Mouse (Mus musculus) left cerebral cortex, adult 2 months (tissue): ENCODE measurements around the gene Zfp672. TPM values are rescaled to one million over a fixed set of nuclear protein-coding genes. Genes with fewer than 3 reads are reported as not detected.
"Not testable (repeated sequence)": the region's sequence is repeated elsewhere in the genome, so short reads cannot be mapped to it uniquely, and the experiment has no call there.

ENCODE experiments used
- DNase-seq, 2 experiments: peaks; one replicate each; pipeline ENCODE4 v3.0.0; 2021 to 2022; ENCODE audit warnings: low spot score in 2 of 2, mixed read lengths in 1 of 2; ENCODE audit errors: extremely low spot score in 1 of 2
- H3K27ac ChIP-seq: fragments of 200-600 bp; 2 replicates; pipeline ENCODE4 v1.8.1; 2022
- H3K4me3 ChIP-seq: fragments of 200-600 bp; 2 replicates; pipeline ENCODE4 v1.8.1; 2022
- CTCF ChIP-seq: fragments of 200-600 bp; IDR thresholded peaks from 2 replicates; pipeline ENCODE4 v1.8.1; 2022; ENCODE audit warnings: antibody characterized with exemption, mild to moderate bottlenecking, moderate library complexity
- intact Hi-C: fragments of 180-260 bp; cut with DNase I; formaldehyde crosslinking; loops from one replicate; pipeline ENCODE4 v1.15.1; 2025
- long read RNA-seq, 2 experiments: library from polyadenylated mRNA; stranded (forward); transcript quantifications; one replicate each; pipeline ENCODE4 v2.0.0; 2021; ENCODE audit warnings: borderline mapping rate in 2 of 2
- total RNA-seq, 2 experiments: library from RNA; stranded (reverse); gene quantifications; 2 replicates each; pipeline ENCODE4 v1.2.3; 2021

Zfp672 gene
- 10 to 100 TPM; 46.2 to 49.7 TPM for total RNA-seq
- long read RNA-seq, experiment 1, transcript Zfp672-202 (3 exons, 2,765 nt) = major isoform, 5 of 42 reads
- long read RNA-seq, experiment 1, partial matches to known transcripts = 3 of 42 reads
- long read RNA-seq, experiment 1, other reads (novel, unspliced or antisense) = 20 of 42 reads
- long read RNA-seq, experiment 2, partial matches to known transcripts = 4 of 31 reads
- long read RNA-seq, experiment 2, other reads (novel, unspliced or antisense) = 20 of 31 reads

DNA sequence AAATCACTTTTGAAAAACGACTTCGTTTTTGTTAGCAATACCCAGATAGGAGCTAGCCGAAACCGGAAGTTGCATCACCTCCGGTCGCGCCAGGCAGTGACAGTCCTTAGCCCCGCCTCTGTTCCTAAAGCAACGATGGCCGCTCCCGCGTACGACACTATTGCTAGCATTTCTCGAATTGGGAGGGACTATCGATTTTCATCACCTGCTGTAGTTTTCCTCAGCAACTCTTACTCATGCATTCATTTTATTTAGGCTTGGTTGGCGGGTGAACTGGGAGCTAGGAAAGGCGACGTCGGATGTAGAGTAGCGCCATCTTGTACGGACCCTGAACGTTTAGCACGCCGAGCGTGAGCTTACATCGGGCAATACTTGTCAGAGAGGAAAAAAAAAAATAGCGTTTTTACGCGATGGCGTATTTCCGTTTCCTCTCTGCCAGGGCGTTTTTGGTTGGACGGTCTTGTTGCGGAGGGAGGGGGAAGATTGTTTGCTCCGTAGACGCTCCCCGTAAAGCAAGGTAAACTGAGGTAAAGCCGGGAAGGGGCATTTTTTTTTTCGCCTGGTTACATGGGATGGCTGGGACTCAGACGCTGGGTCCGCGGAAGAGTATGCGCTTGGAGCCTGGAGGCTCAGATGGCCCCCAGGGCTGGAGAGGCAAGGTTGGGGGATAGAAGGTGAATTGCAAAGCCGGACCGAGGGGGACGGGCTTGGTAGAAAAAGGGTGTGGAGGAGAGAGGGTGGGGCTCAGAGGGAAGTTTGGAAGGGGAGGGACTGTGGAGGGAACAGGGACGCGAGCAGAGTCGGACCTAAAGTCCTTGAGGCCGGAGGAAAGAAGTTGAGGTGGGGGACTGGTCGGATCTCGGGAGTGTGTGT, at the start of gene Zfp672, which contains the start of gene Sh3bp5l:
Gene Zfp672, minus strand, starts transcription at position 64 of the 873 bp plus-strand sequence.
Gene Sh3bp5l, plus strand, starts transcription at position 449 of the 873 bp plus-strand sequence.
- no peak for TF ChIP-seq CTCF
- DNase-seq = peak; percentile 84 to 87
- Histone ChIP-seq H3K4me3 (peak within 1 kb of the TSS; percentile 85), H3K27ac (peak within 1 kb of the TSS; percentile 99)
- intact Hi-C loops = no loop called here

DNA sequence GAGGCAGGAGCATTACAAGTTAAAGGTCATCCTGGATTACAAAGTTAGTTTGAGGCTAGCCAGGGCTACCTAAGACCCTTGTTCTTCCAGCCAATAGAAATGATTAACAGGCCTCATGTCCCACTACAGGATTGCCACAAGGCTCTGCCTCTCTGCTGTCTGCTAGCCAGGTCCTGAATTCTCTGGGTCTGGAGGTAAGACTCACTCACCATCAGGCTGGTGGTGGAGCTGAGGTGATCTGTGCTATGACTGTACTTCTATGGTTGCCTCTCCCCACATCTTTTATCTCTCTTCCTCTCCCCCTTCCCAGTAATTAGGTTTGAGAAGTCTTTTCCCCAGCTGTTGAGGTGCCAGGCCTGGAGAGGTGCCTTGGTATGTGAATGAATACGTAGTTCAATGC, 49.4 kb upstream of the Zfp672 start:
- TF ChIP-seq CTCF = no peak
- intact Hi-C loops = no loop called here
- no peak overlapping the region for H3K27ac ChIP-seq
- no peak overlapping the region for H3K4me3 ChIP-seq
- no peak for DNase-seq

DNA sequence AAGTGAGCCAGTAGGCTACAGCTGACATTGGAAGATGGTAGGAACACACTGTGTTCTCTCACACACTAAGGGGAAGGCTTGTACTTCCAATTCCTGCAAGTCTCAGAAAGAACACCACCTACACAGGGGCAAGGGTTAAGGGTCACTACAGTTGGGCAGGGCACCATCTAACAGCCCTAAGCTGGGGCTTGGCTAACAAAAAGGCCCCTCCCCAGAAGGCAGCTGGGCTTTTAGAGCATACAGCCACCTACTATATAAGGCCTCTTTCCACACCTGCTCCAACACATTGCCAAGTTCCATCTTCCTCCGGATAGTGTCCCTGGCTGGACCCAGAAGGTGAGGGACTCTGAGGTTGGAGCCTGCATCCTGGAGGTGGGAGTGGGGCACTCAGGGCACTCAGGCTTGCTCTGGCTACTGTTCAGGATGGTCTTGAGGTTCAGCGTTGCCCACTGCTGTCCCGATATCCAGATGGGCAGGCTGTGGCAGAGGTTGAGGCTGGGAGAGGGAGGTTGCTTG, 48.7 kb upstream of the Zfp672 start, which contains the start of gene Lypd8:
Gene Lypd8, plus strand, starts transcription at position 281 of the 516 bp plus-strand sequence.
- no peak for DNase-seq
- intact Hi-C loops = no loop called here
- Histone ChIP-seq H3K27ac (no peak within 1 kb of the TSS), H3K4me3 (no peak within 1 kb of the TSS)
- no peak for TF ChIP-seq CTCF

DNA sequence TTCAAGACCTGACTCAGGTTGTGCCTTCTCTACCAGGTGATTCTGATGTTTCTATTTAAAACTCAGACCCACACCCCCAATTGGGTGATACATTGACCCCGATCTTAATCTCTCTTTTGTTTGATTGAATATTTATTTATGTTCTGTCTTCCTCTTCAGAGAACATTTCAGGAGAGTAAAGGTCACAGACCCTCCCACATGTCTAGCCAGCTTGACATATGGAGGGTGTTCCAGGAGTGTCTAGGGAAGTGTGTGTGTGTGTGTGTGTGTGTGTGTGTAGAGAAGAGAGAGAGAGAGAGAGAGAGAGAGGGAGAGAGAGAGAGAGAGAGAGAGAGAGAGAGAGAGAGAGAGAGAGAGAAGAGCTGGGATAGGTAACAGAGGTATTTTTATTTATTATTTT, 47.5 kb upstream of the Zfp672 start:
- DNase-seq = no peak
- intact Hi-C loops = no loop called here

DNA sequence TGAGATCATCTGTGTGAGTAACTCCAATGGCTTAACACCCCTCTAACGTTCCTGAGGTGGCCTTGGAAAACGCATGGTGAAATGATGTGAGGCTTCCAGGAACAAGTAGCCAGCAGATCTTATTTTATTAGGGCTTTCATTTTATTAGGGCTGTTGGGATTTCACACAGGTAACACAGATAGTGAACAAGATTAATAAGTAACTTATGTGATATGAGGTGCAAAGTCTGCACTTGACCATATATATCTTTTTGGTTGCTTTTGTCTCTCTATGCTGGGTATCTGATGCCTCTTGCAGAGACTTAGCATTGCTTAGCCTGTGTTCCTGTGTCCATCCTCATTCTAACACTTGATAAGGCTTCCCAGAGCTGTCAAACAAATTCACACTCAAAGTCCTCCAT, 47.1 kb upstream of the Zfp672 start:
- no peak for DNase-seq
- TF ChIP-seq CTCF = no peak
- Histone ChIP-seq H3K27ac (no peak overlapping the region), H3K4me3 (no peak overlapping the region)
- intact Hi-C loops = no loop called here

More for the DNA sequence above, 47.5 kb upstream of the Zfp672 start:
- H3K27ac ChIP-seq = no peak overlapping the region
- no peak for TF ChIP-seq CTCF
- no peak overlapping the region for H3K4me3 ChIP-seq

DNA sequence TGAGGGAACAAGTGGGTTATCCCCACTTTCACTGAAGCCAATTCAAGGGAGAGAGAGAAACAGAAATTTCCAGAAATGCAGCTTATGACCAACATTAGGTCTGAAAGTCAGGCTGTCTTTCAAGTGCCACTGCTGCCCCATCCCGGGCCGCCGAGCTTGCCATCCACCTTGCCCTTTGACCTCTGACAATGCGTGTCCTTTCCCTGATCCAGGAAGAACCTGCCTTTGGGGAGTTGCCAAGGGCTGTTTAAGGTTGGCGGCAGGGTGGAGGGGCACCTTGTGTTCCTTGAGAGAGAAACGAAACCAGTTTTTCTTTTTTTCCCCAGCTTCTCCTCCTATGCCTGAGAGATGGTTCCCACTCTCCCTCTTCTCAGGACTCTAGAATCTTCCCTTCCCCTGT, 36.1 kb upstream of the Zfp672 start:
- H3K4me3 ChIP-seq, DNase-seq, H3K27ac ChIP-seq, intact Hi-C loops: not testable (repeated sequence)

DNA sequence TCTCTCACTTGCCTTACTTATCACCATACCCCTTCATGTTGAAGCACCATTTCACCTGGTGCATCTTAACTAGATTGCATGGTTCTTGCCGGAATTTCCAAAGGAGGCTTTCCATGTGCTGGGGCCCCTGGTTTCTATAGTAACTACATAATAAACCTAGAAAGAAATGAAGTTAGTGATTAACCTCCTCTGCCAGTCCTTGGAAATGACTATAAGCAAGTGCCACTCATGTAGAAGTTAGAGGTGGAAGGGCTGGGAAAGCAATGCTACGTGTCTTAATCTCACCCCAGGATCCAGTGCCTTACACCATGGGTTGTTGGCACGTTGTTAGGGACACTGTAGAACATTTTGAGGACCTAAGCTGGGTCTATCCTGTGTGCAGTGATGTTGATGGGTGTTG, 34.3 kb upstream of the Zfp672 start:
- TF ChIP-seq CTCF = no peak
- no peak for DNase-seq
- Histone ChIP-seq H3K27ac (no peak overlapping the region), H3K4me3 (no peak overlapping the region)
- intact Hi-C loops = no loop called here

DNA sequence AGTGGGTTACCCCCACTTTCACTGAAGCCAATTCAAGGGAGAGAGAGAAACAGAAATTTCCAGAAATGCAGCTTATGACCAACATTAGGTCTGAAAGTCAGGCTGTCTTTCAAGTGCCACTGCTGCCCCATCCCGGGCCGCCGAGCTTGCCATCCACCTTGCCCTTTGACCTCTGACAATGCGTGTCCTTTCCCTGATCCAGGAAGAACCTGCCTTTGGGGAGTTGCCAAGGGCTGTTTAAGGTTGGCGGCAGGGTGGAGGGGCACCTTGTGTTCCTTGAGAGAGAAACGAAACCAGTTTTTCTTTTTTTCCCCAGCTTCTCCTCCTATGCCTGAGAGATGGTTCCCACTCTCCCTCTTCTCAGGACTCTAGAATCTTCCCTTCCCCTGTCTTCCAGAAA, 32.4 kb upstream of the Zfp672 start:
- H3K27ac ChIP-seq, DNase-seq, intact Hi-C loops, H3K4me3 ChIP-seq: not testable (repeated sequence)

DNA sequence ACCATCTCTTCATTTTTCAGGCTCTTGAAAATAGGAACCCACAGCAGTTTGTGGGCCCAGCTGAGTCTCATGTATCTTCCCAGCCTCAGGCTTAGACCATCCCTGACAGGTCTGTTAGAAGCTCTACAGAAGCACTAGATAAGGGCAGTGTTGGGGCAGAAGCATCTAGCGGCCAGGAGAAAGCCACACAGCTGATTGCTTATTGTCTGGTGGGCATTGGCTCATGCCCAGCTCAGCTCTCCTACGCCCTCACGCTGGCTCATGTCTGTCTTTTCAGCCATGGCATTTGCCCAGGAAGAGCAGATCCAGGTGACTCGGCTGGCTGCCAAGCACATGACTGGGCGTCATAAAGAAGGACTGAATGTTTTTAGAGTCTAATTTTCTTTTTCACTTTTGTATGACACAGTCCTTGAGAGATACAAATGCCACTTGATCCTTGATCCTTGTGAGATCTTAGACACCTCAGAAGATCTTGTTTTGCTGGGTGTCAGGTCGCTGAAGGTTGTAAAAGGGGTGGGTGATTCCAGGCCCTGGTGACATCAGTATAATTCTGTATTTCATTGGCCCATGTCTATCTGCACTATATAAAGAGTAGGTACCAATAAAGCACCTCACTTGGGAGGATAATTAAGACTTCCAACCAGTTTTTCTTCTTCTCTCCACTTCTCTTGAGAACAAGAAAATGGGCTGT, 27.9 kb upstream of the Zfp672 start:
- DNase-seq = no peak
- no peak for TF ChIP-seq CTCF
- Histone ChIP-seq H3K4me3 (no peak overlapping the region), H3K27ac (no peak overlapping the region)
- intact Hi-C loops = no loop called here

DNA sequence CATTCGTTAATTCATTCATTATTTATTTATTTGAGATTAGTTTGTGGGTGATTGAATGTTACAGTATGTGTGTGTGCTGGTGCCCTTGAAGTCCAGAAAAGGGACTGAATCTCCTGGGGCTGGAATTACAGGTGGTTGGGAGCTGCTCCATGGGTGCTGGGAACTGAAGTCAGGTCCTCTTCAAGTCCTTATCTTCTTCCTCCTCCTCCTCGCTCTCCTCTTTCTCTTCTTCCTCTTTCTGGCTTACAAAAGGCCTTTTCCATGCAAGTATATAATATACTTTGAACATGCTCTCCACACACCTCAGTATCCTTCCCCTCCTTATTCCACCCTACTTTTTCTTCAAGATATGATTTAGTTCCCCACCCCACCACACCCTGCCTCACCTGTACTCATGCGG, 26.9 kb upstream of the Zfp672 start:
- TF ChIP-seq CTCF = no peak
- Histone ChIP-seq H3K27ac (no peak overlapping the region), H3K4me3 (no peak overlapping the region)
- DNase-seq = no peak
- intact Hi-C loops = no loop called here

DNA sequence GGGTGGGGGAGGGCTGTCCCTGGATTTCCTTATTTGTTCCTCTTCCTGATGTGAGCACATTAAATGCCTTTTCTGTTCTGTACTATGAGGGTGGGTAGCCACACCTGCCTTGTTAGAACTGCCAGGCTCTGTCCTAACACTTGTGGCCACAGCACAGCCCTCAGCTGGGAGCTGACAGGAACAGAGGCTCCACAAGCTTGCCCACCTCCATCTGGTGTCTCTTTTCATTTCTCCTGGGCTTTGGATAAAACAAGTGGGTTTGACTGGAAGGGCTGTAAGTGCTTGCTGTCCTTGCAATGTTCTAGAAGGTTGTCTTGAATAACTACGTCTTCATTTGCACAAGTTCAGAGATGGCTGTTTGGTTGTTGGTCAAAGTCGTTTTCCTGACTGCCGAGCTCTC, 24.8 kb upstream of the Zfp672 start:
- no peak overlapping the region for H3K27ac ChIP-seq
- no peak overlapping the region for H3K4me3 ChIP-seq
- no peak for DNase-seq
- intact Hi-C loops = loop anchor here (5.0 kb wide), 1 partner anchor 142 kb away; no protein-coding TSS in a partner anchor
- TF ChIP-seq CTCF = no peak

DNA sequence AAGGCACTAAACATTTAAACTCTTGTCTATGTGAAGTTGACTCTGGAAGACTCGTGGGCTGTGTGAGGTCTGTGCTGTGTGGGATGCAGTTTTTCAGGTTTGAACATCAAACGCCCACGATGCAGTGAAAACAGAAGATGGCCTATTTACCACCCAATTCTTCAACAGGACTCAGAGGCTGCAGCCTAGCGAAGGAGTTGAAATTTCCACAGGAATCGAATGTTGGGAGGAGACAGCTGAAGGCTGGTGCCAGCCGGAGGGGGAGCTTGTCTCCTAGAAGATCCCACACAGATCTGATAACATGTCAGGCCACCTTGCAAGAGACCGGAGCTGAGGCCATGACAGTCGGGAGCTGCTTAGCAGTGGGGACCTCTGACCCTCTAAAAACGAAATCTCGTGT, 24.3 kb upstream of the Zfp672 start:
- Histone ChIP-seq H3K27ac (no peak overlapping the region), H3K4me3 (no peak overlapping the region)
- intact Hi-C loops = loop anchor here (5.0 kb wide), 1 partner anchor 143 kb away; no protein-coding TSS in a partner anchor
- TF ChIP-seq CTCF = no peak
- peak in 1 of 2 experiments; percentile 36 for DNase-seq
